Mouse (Mus musculus): ENCODE results near the gene 1700025G04Rik. TPM values are rescaled to one million over a fixed set of nuclear protein-coding genes. Genes with fewer than 3 reads are reported as not detected.

The 1700025G04Rik gene
- polyA plus RNA-seq, 1 experiment from 2014 or later = 17.6 TPM

DNA sequence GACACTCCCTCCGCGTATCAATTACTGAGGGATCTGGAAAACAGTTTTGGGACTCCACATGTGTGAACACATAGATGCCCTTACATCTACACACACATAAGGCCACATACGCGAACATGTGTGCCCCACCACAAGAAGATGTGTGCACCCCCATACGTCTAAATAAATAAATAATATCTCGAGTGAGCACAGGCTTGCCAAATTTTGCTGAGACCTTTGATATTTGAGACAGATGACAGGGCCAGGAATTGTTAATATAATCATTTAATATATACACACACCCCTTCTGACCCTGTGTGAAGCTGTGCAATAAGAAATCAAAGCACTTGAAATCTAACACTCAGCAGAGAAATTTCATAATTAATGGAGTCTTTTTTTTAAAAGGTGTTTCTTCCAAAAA is 225.6 kb downstream of the 1700025G04Rik start:
- Histone ChIP-seq H3K9me3 (replicated peaks) (no peaks in the 10 kb centered on the region), H3K27me3 (ENCODE audit: low read depth, poor library complexity, severe bottlenecking) (no peaks in the 10 kb centered on the region), H3K4me1 (no peaks in the 10 kb centered on the region), H3K4me3 (no peak overlapping the region), H3K36me3 (no peaks in the 10 kb centered on the region), H3K27ac (replicated peaks) (no peak overlapping the region)
- 91% methylated on average over 6 of the region's 6 CpGs for WGBS
- DNase-seq (ENCODE audit: low spot score) = no peak

DNA sequence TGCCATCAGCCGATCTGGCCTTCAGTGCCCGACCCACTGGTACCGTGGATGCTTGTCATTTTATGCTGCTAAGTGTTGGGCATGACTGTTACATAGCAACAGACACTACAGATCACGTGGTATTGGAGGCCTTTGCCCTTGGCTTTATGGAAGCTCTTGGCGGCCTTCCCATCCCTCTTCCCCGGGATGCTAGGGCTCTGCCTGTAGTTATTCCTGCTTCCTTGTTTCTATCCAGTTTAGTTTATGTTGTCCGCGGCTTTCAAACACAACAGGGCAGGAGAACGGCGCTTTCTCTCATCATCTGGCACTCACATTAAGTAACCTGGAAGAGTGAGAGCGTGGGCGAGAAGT is 226.2 kb downstream of the 1700025G04Rik start:
- Histone ChIP-seq H3K36me3 (no peaks in the 10 kb centered on the region), H3K9me3 (replicated peaks) (no peaks in the 10 kb centered on the region), H3K27me3 (ENCODE audit: low read depth, poor library complexity, severe bottlenecking) (no peaks in the 10 kb centered on the region), H3K4me1 (no peaks in the 10 kb centered on the region), H3K4me3 (no peak overlapping the region), H3K27ac (replicated peaks) (0 out of 2 replicates have a peak overlapping the region, but pooled peaks have one; percentile 13)
- DNase-seq (ENCODE audit: low spot score) = no peak
- 95% methylated on average over 12 of the region's 12 CpGs for WGBS

DNA sequence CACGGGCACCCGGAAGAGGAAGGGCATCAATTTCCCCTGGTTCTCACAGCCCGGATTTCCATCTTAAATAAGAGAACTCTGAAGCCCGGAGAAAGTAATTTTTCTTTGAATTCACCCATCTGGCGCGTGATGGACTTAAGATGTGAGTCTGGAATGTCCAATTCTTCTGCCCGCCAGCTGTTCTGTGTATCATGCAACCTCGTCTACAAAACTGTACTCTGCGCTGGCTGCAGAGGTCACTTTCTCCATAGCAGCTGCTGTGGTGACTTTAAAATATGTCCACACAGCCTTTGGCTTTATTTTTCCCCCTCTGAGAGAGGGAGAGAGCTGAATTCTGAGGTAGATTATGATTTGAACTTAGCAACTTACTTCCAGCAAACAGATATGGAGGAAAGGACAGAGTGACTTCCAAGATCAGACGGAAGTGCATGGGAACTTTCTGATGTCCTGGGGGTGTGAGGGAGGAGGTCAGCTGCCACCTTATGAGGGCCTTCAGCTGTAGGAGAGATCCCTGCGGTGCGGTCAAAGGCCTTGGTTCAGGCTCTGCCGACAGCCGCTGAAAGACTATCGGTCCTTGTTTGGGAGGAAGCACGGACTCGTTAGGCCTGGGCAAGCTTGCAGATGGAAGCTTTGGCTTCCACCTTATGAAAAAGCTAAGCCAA is 226.7 kb downstream of the 1700025G04Rik start:
- H3K4me1 ChIP-seq = no peaks in the 10 kb centered on the region
- no peak overlapping the region for H3K4me3 ChIP-seq
- 0 out of 2 replicates have a peak overlapping the region, but pooled peaks have one; percentile 13 for H3K27ac ChIP-seq (replicated peaks)
- no peaks in the 10 kb centered on the region for H3K9me3 ChIP-seq (replicated peaks)
- DNase-seq (ENCODE audit: low spot score) = no peak
- 89% methylated on average over 17 of the region's 17 CpGs for WGBS
- no peaks in the 10 kb centered on the region for H3K36me3 ChIP-seq
- no peaks in the 10 kb centered on the region for H3K27me3 ChIP-seq (ENCODE audit: low read depth, poor library complexity, severe bottlenecking)

DNA sequence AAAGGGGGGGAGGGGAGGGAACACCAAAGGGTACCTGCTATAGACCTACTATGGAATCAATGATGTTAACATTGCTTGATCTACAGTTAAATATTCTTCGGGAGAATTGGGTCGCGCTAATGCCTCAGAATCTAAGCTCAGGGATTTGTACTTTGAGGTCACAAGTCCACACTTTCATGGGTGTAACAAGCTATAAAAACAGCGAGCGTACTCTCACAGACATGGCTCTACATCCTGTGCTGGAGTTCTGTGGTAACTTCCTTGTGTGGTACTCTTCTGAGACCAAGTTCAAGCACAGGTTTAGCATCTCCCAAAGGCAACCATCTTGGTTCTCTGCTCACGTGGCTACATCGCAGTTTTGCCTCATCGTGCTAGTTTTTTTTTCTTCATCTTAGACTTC is 227.8 kb downstream of the 1700025G04Rik start:
- Histone ChIP-seq H3K9me3 (replicated peaks) (no peaks in the 10 kb centered on the region), H3K4me1 (no peaks in the 10 kb centered on the region), H3K36me3 (no peaks in the 10 kb centered on the region), H3K4me3 (no peak overlapping the region), H3K27ac (replicated peaks) (no peak overlapping the region), H3K27me3 (ENCODE audit: low read depth, poor library complexity, severe bottlenecking) (no peaks in the 10 kb centered on the region)
- WGBS = 93% methylated on average over 8 of the region's 8 CpGs
- DNase-seq (ENCODE audit: low spot score) = no peak

DNA sequence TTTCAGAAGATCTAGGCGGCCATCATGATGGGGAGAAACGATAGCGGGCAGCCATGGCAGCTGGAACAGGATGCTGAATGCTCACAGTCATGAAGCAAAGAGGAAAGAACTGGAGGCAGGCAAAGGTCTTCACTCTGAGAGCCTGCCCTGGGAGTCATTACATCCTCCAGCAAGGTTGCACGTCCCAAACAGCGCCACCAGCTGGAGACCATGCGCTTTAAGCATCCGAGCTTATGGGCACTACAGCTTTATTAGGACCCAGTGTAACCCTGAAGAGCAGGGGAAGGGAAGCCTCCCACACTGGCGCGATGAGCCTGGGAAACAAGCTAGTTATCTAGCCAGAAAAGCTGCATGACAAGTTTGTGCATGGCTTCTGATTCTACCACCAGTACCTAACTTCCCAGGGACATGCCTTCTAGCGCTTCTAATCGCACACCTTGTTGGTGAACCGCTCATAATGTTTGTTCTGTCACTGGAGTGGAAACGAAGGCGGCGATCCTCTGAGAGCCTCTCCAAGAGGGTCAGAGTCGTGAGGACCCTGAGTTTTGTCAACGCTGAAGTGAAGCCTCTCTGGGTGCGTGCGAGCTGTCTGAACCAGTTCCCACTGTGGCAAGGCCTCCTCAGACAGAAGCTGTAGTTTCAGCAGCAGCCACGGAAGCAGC is 228.5 kb downstream of the 1700025G04Rik start:
- Histone ChIP-seq H3K9me3 (replicated peaks) (no peaks in the 10 kb centered on the region), H3K4me1 (no peaks in the 10 kb centered on the region), H3K36me3 (no peaks in the 10 kb centered on the region), H3K4me3 (no peak overlapping the region), H3K27me3 (ENCODE audit: low read depth, poor library complexity, severe bottlenecking) (no peaks in the 10 kb centered on the region), H3K27ac (replicated peaks) (no peak overlapping the region)
- WGBS = 67% methylated on average over 20 of the region's 20 CpGs
- no peak for DNase-seq (ENCODE audit: low spot score)

DNA sequence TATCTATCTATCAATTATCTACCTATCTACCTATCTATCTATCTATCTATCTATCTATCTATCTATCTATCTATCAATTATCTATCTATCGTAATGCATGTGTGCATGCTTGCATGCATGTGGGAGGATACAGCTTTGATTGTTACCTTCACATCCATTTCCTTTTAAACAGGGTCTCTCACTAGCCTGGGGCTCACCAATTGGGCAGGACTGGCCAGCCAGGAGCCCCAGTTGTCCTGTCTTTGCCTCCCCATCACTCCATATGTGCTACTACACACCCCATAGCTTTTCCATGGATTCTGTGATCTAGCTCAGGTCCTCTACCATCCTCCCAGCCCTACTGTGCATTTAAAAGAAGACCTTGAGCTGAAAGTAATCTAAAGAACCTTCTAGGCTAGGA is 231.5 kb downstream of the 1700025G04Rik start:
- no peak overlapping the region for H3K27ac ChIP-seq (replicated peaks)
- WGBS = 92% methylated on average over 1 of the region's 1 CpGs
- DNase-seq (ENCODE audit: low spot score) = no peak

DNA sequence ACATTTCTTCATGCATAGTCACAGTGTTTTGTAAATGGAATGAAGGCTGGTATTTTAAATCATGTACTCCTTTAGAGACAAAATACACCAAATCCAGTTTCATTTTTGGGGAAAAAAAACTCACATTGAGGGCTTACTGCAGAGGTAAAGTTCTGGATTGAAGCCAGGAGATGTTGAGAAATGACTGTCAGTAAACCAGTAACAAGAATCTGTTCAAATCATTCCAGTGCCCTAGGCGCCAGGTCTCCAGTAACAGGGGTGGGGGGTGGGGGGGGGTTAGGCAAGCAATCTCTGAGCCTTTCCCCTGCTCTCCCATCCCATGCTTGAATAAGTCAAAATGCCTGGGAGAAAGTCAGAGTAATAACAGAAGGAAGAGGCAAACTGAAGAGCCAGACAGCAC is 234.4 kb downstream of the 1700025G04Rik start:
- 90% methylated on average over 1 of the region's 1 CpGs for WGBS
- H3K27me3 ChIP-seq (ENCODE audit: low read depth, poor library complexity, severe bottlenecking) = no peaks in the 10 kb centered on the region

More for the DNA sequence above, 231.5 kb downstream of the 1700025G04Rik start:
- no peaks in the 10 kb centered on the region for H3K4me1 ChIP-seq
- H3K36me3 ChIP-seq = no peaks in the 10 kb centered on the region
- no peak overlapping the region for H3K4me3 ChIP-seq
- no peaks in the 10 kb centered on the region for H3K9me3 ChIP-seq (replicated peaks)
- H3K27me3 ChIP-seq (ENCODE audit: low read depth, poor library complexity, severe bottlenecking) = no peaks in the 10 kb centered on the region

DNA sequence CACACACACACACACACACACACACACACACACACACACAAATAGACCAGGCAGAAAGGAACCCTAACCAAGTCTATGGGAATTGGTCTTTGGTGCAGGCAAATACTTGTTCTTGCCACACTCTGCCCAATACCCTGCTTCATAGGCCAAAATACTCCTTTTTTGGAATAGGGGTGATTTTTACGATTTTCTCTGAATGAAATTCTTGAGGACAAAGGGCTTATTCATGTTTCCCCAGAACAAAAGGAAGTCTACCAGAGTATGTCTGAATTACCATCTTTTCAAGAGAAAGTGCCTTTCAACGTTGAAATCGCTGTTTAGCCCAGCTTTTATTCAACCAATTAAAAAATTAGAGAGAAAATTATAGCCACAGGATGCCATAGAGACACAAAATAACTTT is 237.9 kb downstream of the 1700025G04Rik start:
- no peaks in the 10 kb centered on the region for H3K9me3 ChIP-seq (replicated peaks)
- H3K36me3 ChIP-seq = no peaks in the 10 kb centered on the region
- peaks cover 12% of the 10 kb centered on the region for H3K4me1 ChIP-seq
- no peaks in the 10 kb centered on the region for H3K27me3 ChIP-seq (ENCODE audit: low read depth, poor library complexity, severe bottlenecking)
- DNase-seq (ENCODE audit: low spot score) = no peak
- 0 out of 2 replicates have a peak overlapping the region, but pooled peaks have one; percentile 17 for H3K27ac ChIP-seq (replicated peaks)
- 49% methylated on average over 3 of the region's 3 CpGs for WGBS
- H3K4me3 ChIP-seq = no peak overlapping the region

More for the DNA sequence above, 234.4 kb downstream of the 1700025G04Rik start:
- H3K36me3 ChIP-seq = no peaks in the 10 kb centered on the region
- no peaks in the 10 kb centered on the region for H3K9me3 ChIP-seq (replicated peaks)
- H3K4me1 ChIP-seq = peaks cover 12% of the 10 kb centered on the region
- no peak overlapping the region for H3K4me3 ChIP-seq
- no peak for DNase-seq (ENCODE audit: low spot score)
- H3K27ac ChIP-seq (replicated peaks) = no peak overlapping the region

DNA sequence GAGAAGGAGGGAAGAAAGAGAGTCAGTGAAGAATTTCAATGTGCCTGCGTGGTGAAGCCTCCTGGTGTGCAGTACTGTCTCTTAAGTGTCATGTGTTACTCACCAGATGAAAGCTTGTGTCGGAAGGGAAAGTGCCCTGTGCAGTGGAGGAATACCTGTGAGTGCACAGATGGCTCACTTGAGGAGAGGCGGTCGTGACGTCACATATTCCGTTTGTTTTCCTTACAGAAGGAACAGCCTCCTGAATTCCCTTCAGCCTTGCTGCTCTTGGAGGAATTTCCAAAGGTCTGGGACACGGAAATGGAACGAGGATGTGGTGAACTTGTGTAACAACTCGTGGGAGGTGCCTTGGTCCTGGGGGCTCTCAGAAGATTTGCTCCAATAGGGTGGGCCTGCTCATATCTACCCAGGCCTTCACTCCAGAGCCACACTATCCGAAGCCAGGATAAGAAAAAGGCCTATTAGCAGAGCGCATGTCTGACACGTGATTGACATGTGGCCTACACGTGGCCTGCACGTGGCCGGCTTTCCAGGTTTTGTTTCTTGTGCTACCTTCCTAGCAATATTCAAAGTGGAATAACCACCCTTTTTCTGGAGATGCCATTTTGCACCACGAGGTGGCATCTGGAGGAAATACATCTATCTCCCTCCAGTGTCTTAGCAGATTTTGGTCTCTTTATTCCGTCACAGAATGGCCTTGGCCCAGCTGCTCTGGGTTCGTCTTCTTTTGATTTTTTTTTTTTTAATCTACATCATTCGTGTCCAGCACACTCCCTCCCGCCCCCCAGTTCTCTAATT is 238.7 kb downstream of the 1700025G04Rik start:
- Histone ChIP-seq H3K36me3 (no peaks in the 10 kb centered on the region), H3K4me3 (no peak overlapping the region), H3K9me3 (replicated peaks) (no peaks in the 10 kb centered on the region), H3K4me1 (peaks cover 14% of the 10 kb centered on the region), H3K27me3 (ENCODE audit: low read depth, poor library complexity, severe bottlenecking) (no peaks in the 10 kb centered on the region), H3K27ac (replicated peaks) (0 out of 2 replicates have a peak overlapping the region, but pooled peaks have one; percentile 6)
- no peak for DNase-seq (ENCODE audit: low spot score)
- 92% methylated on average over 20 of the region's 20 CpGs for WGBS

DNA sequence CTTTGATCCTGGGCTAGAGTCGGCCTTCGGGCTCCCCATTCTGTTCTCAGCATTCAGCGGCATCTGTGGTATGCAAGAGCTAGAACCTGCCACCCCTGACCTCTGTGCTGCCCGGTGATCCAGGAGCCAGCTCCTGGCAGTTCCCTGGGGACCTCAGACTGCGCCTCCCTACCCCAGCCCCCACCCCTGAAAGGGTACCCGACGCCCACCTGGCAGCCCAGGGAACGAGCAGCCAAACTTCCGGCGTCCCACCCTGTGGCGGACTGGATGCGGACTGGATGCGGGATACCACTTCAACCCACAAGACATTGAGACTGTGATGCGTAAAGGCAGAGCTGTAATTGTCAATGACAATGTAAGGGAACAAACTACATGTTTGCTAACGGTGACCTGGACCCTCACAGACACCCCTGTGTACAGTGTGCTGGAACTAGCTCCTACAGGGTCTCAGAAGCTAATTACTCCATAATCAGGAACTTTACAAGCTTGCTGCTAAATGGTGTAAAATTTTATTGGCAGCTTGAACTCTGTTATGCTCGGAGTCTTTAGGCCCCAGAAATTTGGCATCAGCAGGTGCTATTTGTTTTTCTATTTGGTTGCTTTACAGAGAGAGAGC is 239.8 kb downstream of the 1700025G04Rik start:
- H3K9me3 ChIP-seq (replicated peaks) = no peaks in the 10 kb centered on the region
- H3K27ac ChIP-seq (replicated peaks) = peak overlapping the region; percentile 35; the same call in 1 of the 2 replicates
- no peaks in the 10 kb centered on the region for H3K27me3 ChIP-seq (ENCODE audit: low read depth, poor library complexity, severe bottlenecking)
- no peak for DNase-seq (ENCODE audit: low spot score)
- WGBS = 85% methylated on average over 16 of the region's 16 CpGs
- H3K4me3 ChIP-seq = no peak overlapping the region
- no peaks in the 10 kb centered on the region for H3K36me3 ChIP-seq
- H3K4me1 ChIP-seq = peaks cover 18% of the 10 kb centered on the region

DNA sequence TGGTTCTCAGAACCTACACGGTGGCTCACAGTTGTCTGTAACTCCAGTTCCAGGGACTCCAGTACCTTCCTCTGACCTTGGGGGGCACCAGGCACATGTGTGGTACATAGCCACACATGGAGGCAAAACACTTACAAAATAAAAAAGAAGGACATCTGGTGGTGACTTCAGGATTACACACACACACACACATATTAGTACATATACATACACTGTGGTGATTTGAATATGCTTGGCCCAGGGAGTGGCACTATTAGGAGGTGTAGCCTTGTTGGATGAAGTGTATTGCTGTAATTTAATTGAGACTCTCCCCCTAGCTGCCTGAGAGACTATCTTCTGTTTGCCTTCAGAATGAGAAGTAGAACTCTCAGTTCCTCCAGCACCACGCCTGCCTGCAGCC is 241.6 kb downstream of the 1700025G04Rik start:
- H3K36me3 ChIP-seq = no peaks in the 10 kb centered on the region
- no peak overlapping the region for H3K27ac ChIP-seq (replicated peaks)
- H3K4me1 ChIP-seq = peaks cover 18% of the 10 kb centered on the region
- no peak overlapping the region for H3K4me3 ChIP-seq
- WGBS = 90% methylated on average over 2 of the region's 2 CpGs
- no peak for DNase-seq (ENCODE audit: low spot score)
- H3K9me3 ChIP-seq (replicated peaks) = no peaks in the 10 kb centered on the region
- no peaks in the 10 kb centered on the region for H3K27me3 ChIP-seq (ENCODE audit: low read depth, poor library complexity, severe bottlenecking)

DNA sequence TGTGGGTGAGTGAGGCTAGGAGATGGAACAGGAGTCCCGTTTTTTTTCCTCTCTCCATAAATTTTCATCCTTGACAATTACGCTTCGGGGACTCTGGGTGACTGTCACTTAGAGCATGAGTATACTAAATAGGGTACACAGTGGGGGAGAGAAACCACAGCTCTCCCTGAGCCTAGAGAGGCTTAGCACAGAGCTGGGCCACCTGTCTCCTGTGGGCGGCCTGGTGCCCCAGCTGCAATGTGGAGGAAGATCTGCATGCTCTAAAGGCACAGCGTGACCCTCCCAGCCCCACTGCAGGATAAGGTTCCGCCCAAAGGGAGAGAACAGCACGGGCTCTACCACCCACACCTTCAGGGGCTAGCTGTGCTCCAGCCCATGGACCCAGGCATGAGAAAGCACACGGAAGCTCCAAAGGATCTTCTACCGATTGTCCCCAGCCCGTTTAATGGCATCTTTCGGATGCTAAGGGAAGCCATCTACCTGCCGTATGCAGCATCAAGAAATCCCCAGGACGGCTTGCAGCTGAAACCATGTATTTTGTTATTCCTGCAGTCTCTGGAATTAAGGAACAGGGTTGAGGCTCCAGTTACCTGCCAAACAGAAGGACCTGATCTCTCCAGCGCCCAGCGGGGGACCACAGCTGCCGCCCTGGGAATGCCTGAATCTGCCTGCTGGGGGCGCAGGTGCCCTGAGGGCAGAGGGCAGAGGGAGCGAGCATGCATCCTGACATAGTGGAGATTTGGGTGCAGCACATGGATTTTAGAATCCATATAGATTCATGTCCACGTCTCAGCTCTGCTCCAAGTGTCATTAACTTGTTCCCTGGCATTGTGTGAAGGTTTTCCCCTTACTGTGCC is 243.8 kb downstream of the 1700025G04Rik start:
- Histone ChIP-seq H3K27me3 (ENCODE audit: low read depth, poor library complexity, severe bottlenecking) (no peaks in the 10 kb centered on the region), H3K4me1 (peaks cover 6% of the 10 kb centered on the region), H3K9me3 (replicated peaks) (no peaks in the 10 kb centered on the region), H3K36me3 (no peaks in the 10 kb centered on the region), H3K4me3 (no peak overlapping the region), H3K27ac (replicated peaks) (0 out of 2 replicates have a peak overlapping the region, but pooled peaks have one; percentile 13)
- DNase-seq (ENCODE audit: low spot score) = no peak
- 66% methylated on average over 19 of the region's 19 CpGs for WGBS
